Mouse (Mus musculus) layer of hippocampus, postnatal 36 days (tissue): ENCODE measurements around the gene H1f0. TPM values are rescaled to one million over a fixed set of nuclear protein-coding genes. Genes with fewer than 3 reads are reported as not detected.
A peak's percentile ranks its signal among the peaks of the same experiment; 100 is the strongest.
"Not testable (repeated sequence)": the region's sequence is repeated elsewhere in the genome, so short reads cannot be mapped to it uniquely, and the experiment has no call there.

Experiments used
- DNase-seq, 2 experiments: peaks; one replicate each; pipeline ENCODE4 v3.0.0; 2022
- total RNA-seq, 2 experiments: library from RNA; stranded (reverse); gene quantifications; 2 replicates each; pipeline ENCODE4 v1.2.3; 2021

The H1f0 gene
- total RNA-seq, 2 experiments from 2014 or later = 88.9 to 89.5 TPM

DNA sequence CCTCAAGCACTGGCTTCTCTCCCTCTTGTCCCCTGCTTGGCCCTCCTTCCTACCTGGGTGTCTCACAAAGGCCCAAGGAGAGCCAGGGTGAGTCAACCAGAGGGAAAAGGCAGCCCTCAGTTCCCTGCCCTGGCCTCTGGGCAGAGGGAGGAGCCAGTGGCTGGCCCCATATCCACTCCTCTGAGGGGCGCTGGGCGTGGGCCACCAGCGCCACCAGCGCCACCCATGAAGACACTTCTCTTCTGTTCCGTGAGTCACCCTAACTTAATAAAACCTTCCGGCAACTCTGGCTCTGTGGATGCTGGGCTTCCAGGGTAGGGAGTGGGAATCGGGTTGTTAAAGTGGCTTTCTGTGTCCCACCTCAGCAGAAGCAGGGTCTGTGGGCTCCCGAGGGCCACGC, 22.7 kb upstream of the H1f0 start:
- DNase-seq = no peak

DNA sequence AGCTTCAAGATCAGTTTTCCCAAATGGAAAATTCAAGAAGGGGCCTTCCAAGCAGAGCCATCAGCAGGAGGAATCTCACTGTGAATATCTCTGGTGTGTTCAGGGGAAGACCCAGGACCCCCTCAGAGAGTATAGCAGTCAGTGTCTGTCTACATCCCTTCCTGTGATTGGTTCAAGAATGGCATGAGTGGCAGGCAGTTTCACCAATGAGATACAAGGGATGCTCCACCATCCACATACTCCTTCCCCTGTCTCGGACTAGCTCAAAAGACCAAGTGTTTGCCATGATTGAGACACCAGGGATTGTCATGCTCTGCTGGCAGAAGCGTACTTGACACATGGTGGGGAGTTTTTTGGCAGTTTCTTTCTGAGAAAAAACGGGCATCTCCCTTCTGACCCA, 21.6 kb upstream of the H1f0 start:
- DNase-seq = no peak

DNA sequence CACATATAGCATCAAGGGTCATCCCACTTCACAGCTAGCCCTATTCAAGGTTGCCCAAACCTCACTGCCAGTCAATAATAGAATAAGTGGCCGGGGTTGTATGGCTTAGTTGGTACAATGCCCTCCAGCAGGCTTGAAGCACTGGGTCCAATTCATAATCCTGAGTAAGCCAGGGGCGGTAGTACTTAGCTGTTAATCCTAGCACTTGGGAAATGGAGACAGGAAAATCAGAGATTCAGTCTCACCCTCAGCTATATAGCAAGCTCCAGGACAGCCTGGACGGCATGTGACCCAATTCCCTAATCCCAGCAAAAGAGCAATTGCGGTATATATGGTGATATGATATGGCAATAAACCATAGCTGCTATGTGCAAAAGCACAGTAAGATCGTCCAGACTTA, 21.2 kb upstream of the H1f0 start:
- no peak for DNase-seq

DNA sequence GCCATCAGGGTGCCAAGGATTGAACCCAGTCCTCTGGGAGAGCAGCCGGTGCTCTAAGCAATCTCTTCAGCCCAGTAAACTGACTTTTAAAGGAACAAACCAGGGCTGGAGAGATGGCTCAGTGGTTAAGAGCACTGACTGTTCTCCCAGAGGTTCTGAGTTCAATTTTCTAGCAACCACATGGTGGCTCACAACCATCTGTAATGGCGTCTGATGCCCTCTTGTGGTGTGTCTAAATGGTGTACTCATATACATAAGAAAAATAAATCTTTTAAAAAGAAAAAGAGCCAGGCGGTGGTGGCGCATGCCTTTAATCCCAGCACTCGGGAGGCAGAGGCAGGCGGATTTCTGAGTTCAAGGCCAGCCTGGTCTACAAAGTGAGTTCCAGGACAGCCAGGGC, 20.4 kb upstream of the H1f0 start:
- DNase-seq = not testable (repeated sequence)

DNA sequence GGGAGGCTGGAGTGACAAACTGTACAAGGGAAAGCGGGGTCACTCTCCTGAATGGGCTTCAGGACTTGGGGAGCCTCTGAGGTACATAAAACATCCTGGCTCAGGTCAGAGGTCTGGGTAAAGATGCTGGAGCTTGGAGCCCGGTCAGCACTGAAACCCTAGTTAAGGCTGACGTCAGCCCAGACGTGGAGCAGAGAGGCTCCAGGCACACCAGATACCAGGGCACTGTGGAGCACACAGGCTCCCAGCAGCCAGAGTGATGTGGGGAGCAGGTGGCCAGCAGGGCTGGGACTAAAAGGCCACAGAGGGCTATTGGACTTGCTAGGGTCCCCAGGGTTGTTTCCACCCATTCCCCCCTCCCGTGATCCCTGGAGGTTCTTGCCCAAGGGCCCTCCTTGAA, 18.5 kb upstream of the H1f0 start:
- no peak for DNase-seq

DNA sequence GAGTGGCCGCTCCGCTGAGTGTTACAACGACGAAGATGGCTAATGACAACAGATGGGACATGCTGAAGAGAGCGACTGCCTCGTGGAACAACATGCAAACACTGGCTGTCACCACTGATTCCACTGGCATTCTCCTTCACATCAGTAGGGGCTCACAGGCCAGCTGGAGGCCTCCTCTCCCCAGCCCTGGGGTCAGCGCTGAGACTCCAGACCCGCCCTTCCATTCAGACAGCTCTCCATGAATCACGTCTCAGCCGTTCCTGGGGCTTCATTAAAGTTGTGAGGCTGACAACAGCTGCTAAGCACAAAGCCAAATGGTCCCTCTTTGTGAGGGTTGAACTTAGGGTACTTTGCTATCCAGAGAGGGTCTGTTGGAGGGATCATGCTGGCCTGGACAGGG, 16.7 kb upstream of the H1f0 start:
- no peak for DNase-seq

DNA sequence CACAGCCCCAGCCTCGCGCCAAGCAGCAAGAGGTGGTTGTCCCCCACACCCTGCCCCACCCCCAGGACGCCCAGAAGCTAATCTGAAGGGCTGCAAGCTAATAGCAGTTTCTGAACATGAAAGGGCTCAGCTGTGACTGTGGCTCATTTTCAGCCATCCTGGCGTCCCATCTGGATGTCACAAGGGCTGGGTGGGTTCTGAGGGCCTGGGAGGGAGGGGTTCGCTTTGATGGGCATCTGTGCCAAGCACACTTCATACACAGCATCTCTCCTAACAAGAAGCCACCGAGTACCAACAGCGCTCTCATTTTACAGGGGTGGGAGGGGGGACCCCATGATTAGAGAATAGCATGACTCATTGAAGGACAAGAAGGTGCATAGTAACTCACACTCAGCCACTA, 14.9 kb upstream of the H1f0 start:
- no peak for DNase-seq

DNA sequence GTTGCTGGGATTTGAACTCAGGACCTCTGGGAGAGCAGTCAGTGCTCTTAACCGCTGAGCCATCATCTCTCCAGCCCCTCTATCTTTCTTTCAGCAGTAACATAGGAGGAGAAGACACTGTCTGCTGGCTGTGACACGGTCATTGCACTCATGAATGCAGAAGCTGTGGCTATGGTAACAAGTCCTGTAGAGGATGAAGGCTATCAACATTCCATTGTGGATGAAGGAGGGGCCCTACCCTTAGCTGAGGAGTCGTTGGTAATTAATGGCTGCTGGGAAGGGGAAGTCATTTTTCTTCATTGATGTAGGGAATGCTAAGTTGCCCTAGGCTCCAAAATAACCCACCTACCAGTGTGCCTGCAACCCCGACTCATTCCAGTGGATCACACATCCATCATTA, 10.1 kb upstream of the H1f0 start:
- no peak for DNase-seq

DNA sequence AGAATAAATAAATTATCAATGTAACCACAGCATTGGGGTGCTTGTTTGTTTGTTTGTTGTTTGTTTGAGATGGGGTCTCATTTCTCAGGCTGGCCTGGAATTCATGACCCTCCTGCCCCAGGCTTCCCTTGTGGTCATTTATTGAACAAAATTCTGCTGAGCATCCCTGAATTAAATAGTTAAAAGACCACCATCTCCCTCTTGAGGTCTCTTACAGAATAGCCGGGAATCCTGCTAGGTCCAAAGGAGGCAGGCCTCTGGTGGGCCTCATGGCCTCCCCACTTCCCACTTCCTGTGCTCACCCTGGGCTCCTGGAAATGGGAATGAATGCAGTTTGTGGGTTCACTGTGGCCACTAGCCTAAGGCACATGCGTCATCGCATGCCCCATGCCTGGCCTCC, 9.4 kb upstream of the H1f0 start:
- DNase-seq = no peak

DNA sequence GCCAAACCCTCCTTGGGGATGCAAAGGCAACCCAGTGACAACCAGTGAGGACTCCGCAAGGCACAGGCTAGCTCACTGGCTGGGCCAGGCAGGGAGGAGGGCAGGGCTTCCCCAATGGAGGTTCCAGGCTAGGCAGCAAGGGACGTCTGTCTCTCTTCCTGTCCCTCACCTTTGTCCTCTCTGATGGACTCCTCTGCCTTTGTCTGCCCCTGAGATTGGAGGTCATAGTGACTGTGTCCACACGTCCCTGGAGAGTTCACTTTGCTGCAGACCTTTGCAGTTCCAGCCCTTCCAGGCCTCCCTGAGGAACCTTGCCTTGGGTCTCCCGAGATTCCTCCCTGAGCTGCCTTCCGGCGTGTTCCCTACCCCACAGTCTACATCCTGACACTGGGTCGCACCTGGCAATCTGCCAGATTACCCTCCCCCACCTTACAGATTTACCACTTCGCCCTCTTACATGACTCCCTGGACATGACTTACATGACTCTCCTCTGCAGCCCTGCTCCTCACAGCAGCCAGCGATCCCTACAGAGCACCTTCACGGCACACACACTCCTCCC, 5.5 kb upstream of the H1f0 start:
- DNase-seq = no peak

DNA sequence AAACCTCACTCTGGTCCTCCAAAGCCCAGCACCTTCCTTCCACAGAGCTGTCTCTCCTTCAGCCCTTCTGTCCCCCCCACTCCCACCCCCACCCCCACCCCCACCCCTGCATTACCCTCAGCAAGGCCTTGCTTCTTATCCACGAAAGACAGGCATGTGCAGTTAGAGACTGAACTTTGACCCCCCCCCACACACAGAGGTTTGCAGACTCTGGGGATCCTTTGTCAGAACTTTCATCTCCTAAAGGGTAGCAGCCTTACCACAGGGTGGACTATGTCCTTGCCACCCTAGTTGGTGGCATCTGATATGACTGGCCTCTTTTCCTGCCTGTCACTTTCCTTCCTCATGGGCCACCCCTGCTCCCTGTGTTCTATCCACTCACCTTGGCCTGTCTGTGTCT, 4.9 kb upstream of the H1f0 start:
- no peak for DNase-seq

DNA sequence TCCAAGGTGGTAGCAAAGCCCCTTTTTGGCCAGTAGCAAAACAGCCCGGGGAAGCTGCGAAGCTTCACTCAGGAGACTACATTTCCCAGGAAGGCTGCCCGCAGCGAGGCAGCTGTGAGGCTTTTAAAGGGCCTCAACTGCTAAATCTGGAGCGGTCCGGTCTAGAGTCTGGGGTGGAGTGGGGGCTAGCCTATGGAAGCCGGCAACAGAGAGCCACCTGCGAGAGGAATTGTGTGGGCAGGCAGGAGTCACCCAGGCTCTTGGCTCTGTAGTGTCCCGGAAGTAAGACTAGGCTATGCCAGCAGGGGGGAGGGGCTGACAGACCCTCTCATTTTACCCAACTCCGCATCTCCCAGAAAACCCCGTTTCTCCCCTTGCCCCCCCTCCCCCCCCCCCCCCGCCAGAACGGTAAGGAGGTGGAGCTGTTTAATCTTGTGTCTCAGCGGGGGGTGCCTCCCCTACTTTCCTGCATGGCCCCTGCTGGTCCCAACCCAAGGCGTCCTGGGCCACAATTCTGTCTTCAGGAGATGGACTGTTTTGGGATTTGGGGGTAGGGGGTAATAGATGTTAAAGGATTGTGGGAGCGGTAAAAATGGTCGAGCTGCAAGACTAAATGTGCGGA, 2.5 kb upstream of the H1f0 start:
- no peak for DNase-seq

DNA sequence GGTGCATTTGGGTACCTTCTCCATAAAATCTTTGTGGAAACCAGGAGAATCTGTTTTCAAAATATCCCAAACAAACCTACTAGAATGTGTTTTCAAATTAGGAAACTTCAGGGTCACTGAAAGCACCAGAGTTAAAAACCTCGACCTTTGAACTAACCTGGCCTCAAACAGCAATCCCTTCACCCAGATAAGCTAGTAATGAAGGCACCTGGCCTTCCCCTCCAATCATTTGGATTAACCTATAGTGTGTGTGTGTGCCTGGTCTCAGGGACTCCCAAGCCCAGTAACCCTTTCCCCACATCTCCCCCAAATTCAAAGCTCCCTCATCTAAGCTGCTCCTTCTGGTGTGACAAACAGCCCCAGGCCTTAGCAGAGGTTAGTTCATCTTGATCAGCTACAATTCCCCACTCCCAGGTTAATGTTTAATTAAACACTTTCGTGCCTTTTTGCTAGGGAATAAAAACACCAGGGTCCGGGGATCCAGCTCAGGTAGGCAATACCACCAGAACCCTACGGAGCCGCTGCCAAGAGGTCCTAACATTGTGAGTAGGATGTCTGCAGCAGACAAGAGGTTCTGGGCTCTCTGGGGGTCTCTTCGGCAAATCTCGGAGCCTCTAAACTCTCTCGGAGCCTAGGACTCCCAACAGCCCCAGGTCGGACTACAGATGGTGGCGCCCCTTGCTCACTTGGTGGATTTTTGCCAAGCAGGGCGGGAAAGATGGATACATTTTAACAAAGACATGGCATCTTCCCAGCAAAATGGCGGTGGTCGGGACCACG, 1.5 kb upstream of the H1f0 start:
- no peak for DNase-seq

DNA sequence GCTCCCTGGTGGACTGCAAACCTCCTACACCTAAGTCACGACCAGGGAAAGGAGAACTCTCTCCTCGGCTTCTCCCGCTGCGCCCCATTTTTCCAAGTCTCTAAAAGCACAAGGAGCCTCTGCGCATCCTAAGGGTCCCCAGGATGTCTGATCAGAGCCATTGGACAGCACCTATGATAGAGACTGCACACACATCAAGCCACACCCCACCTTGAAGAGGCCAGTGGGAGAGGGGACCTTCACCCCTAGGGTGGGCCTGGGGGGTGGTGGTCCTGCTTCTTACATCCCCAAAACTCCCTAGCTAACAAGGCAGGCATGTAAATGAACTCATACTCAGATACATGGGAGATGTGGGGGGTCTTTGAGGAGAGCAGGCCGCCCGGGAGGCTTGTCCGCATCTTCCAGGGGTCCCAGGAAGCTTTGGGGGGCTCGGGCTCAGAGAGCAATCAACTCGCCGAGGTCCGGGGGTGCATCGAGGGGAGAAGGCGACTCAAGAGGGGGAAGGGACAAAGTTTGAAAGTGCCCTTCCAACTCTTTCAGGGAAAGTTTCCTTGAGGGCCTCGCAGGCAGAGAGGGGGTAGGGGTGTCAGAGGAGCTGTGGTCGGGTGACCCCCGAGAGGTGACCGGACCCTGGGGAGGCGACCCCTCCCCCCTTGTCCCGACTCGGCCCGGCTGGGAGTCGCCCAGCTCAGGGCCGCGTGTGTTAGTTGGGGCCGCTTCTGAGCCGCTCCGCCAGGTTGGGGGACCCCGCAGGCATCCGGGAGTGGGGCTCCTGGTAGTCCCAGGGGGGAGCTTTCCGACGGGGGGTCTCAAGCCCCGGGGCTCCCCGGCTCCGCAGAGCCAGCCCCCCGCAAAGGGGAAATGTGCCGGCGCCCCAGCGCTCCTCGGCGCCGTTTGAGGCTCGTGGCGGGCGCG, 702 bp upstream of the H1f0 start:
- DNase-seq = no peak

DNA sequence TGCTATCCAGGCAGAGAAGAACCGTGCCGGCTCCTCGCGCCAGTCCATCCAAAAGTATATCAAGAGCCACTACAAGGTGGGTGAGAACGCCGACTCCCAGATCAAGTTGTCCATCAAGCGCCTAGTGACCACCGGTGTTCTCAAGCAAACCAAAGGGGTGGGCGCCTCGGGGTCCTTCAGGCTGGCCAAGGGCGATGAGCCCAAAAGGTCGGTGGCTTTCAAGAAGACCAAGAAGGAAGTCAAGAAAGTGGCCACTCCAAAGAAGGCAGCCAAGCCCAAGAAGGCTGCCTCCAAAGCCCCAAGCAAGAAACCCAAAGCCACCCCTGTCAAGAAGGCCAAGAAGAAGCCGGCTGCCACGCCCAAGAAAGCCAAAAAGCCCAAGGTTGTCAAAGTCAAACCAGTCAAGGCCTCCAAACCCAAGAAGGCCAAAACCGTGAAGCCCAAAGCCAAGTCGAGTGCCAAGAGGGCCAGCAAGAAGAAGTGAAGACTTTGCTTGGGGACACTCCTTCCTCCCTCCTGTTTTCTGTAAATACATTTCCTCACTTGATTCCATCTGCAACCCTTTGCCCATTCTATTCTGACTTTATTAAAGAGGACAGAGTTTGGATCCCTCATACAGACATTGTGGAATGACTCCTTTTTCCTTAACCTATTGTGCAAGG, 704 bp downstream of the H1f0 start:
- peak in 1 of 2 experiments; percentile 35 for DNase-seq

DNA sequence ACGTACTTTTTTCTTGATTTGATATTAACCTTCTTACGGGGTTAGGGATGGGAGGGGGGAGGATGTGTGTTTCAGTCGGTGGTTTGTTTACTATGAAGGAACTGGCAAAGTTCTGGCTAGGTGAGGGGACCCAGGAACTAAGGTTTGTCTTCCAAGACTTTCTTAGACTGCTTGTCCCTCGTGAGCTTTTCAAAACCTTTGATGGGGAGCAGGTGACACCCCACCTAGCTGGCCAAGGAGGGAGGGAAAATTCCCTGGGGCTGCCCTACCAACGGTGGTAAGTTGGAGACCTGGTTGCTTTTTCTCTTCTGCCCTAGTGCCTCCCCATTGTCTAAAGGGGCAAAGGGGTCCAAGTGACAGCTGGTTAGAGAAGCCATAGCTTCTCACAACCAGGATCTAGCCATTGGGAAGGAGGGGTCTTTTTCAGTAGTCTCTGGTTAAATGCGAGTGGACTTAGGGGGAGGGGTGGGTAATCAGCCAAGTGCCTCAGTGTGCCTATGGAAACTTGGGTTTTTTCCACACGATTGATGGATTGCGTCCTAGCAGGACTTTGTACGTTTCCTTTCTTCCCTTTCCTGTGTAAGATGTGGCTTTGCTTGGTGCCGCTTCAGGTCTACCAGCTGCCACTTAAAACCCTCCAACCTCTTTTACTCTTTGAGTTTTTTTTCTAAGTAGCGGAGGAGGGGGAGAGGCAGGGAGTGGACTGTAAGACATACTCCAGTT, 1.4 kb downstream of the H1f0 start:
- DNase-seq = no peak

DNA sequence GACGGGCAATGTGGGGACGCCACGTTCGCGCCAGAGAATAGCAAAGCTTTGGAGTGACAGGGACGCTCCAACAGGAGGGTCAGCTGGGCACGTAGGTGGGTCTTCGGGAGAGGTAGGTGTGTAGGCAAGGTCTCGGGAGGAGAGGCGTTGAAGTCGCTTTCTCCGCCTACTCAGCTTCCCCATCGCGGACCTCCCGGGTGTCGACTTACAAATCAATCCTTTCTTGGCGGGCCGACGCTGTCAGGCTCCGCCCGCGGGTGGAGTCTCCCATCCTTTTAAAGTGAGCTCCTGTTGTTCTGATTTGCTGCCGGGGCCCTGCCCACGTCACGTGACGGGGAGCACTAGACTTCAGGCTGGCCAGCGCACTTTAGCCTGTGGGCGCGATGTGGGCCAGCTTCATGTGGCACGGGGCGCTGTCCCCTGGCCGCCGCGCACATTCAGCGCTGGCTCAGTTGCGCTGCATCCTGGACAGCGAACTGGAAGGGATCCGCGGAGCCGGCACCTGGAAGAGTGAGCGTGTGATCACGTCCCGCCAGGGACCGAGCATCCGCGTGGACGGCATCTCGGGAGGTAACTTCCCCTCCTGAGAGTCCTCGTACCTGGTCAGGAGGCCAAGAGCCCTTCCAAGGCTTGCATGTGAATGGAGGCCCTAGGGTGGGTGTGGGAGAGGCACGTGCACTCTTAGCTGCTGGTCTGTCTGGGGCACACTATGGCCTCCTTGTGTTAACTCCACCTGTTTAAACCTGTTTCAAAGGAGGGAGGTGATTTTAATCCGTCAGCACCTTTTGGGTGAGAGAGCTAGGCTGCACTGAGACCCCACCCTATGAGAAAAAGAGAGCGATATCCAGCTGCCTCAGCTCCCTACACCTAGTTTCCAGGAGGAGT, 2.5 kb downstream of the H1f0 start:
- DNase-seq = peak; percentile 86 to 87

DNA sequence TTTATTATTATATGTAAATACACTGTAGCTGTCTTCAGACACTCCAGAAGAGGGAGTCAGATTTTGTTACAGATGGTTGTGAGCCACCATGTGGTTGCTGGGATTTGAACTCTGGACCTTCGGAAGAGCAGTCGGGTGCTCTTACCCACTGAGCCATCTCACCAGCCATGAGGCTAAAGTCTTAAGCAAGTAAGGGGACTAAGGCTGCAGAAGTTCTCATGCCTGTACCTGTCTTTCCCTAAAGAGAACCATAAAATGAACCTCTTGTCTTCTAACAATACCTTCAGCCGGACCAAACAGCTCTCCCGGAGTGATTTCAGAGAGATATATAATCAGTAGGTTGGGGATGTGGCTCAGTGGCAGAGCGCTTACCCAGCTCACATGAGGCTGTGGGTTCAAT, 3.7 kb downstream of the H1f0 start:
- DNase-seq = not testable (repeated sequence)

DNA sequence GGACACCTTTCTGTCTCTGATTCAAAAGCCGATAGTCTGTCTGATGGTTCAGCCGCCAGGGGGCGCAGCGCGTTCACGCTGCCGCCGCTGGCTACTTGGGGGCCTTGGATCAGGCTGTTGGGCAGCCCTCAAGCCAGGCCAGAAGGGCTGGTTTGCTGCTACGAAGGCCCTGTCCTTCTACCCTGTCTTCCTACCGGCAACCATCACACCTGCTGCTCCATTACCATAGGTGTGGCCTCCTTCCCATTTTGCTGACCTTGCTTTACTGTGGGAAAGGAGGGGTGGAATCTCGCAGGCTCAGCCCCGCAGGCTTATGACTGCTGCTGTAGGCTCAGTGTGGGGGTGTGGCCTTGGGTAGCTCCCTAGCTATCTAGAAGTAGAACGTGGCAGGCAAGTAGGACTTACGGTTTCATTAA, 9.7 kb downstream of the H1f0 start:
- peak; percentile 58 to 61 for DNase-seq

DNA sequence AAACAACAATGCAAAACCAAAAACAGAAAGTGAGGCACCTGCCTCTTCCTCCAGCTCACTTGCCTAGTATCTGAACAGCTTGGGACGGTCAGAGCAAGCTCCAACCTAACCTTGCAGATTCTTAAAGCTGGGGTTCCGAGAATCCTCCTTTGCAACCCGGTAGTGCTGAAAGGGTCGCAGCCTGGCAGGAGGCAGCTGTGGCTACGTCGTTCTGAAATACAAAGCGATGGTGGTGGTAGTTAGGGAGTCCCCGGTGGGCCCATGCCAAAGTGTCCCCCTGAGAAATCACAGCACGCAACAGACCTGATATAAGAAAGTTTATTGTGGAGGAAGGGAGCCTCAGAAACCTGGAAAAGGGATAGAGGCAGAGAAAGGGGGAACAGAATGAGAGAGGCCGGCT, 10.1 kb downstream of the H1f0 start:
- no peak for DNase-seq

DNA sequence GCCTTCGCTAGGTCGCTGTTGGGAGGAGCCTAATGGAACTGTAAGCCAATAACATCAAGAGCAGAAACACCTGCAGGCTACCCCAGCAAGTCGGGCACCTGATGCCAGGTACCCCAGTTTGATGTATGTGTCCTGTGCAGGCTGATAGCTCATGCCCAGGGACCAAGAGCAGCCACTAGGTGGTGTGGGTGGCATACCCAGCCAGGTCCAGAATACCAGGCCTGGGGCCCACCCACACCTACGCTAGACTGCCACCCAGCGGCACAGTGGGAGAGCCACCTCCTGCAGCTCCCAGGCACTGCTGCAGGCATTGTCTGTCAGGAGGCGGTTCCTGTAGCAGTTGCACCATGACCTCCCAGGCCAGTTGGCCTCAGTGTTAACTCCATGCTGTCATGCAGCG, 10.6 kb downstream of the H1f0 start:
- DNase-seq = peak; percentile 45 to 60
